Mouse (Mus musculus): Measurements from ENCODE around the gene Tbc1d14. TPM values are rescaled to one million over a fixed set of nuclear protein-coding genes. Genes with fewer than 3 reads are reported as not detected.

Tbc1d14 gene
- 8.1 and 9.1 TPM in 2 replicates for polyA plus RNA-seq (2012; rRNA removed)

GRCm38 (mm10) chr5:36593176-36593575 lies at the start of gene Tbc1d14:
TSS of gene Tbc1d14 (minus strand) at chr5:36593276.

GRCm38 (mm10) chr5:36484171-36484990 lies 108.7 kb downstream of the Tbc1d14 start, which contains the start of the genes Tada2b and Ccdc96:
TSS of gene Tada2b (minus strand) at chr5:36484285.
TSS of gene Ccdc96 (plus strand) at chr5:36484588.

DNA sequence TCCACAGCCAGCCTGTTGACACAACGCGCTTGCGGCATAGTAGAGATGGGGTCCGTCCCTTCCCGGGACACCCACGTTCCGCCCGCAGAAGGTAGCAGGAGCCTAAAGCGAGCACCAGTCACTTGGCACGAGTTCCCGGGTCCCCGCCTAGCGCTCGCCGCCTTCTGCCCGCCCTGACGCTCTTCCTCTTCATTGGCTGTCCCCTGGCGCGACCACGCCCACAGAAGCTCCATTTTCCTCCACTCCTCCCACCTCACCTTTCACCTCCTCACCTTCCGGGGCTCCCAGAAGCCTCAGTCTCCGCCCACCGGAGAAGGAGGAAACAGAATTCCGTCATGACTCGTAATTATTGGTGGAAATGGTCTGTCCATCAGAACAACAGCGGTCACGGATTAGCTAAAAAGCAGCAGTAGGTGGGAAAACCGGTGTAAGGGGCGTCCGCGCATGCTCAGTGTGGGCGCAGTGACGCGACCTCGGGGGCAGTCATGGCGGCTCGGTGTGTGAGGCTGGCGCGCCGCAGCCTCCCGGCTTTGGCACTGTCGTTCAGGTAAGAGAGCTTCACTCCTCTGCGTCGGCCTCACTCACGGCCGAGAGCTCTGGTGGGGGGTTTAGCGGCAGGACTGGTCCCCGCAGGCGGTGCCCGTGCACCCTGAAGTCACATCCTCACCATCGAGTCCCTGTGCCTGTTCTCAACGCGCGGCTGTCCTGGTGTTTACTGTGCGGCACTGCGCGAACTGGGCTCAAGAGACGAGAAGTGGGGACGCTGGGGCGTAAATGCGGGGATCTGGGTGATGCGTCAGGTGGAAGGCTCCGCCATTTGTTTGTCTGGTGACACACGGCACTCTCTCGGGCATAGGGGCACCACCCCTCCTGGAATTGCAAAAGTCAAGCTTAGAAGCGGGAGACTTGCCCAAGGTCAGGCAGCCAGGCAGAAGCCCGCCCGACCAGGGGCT lies 128.1 kb downstream of the Tbc1d14 start, which contains the start of gene Grpel1:
Gene Grpel1 (plus strand): TSS at position 290 of the 953 bp plus-strand sequence.

Other genes starting within 250 kb of the Tbc1d14 start
- 0.57 and 0.61 TPM in 2 replicates for gene Sorcs2, start 195.1 kb downstream of the Tbc1d14 start, polyA plus RNA-seq (2012; rRNA removed)
- 25.5 and 25.8 TPM in 2 replicates for gene Grpel1, start 128.3 kb downstream of the Tbc1d14 start, polyA plus RNA-seq (2012; rRNA removed)
- 4.4 and 4.7 TPM in 2 replicates for gene Tada2b, start 109.0 kb downstream of the Tbc1d14 start, polyA plus RNA-seq (2012; rRNA removed)
- gene Ccdc96, start 108.7 kb downstream of the Tbc1d14 start, polyA plus RNA-seq (2012; rRNA removed), result 0.07 and 0.10 TPM in 2 replicates
- 12.8 and 13.1 TPM in 2 replicates for gene D5Ertd579e, start 102.7 kb upstream of the Tbc1d14 start, polyA plus RNA-seq (2012; rRNA removed)
- 12.0 and 12.3 TPM in 2 replicates for gene Bloc1s4, start 155.4 kb upstream of the Tbc1d14 start, polyA plus RNA-seq (2012; rRNA removed)
- 88.5 and 88.6 TPM in 2 replicates for gene Mrfap1, start 203.5 kb upstream of the Tbc1d14 start, polyA plus RNA-seq (2012; rRNA removed)
- gene Man2b2, start 237.4 kb upstream of the Tbc1d14 start, polyA plus RNA-seq (2012; rRNA removed), result 19.8 and 21.1 TPM in 2 replicates